In genomic region chr6:145573250-145574013, GRCm38 (mm10) we compare ENCODE assay signal across 24 mouse cellular contexts. TPM values are rescaled to one million over a fixed set of nuclear protein-coding genes. Genes with fewer than 3 reads are reported as not detected.
DNase-seq lines count a peak whose midpoint lies in the region; ATAC-seq lines count a peak whose summit lies in the region.
"Had no signal": no experiment of that assay in that cellular context is flagged by ENCODE, and none has a peak within 500 bp of the region (broad histone marks: within the 10 kb centered on the region; RNA-seq: fewer than 3 reads in every experiment).

No protein-coding gene starts in this region.

- peak; percentile 16 for DNase-seq in lung, postnatal 10 days
- DNase-seq in lung, postnatal 36 days = no peak
- peak; percentile 85 for DNase-seq in cerebellum, adult 11-12 months
- DNase-seq in cerebellum, adult 9-11 months = peak; percentile 86
- DNase-seq in adrenal gland, adult 18-20 months (ENCODE audit: low spot score in 2 of 2) = no peak
- no peak for DNase-seq in layer of hippocampus, postnatal 14 days (ENCODE audit: low spot score in 2 of 2)
- no peak for DNase-seq in gastrocnemius, postnatal 4 days (ENCODE audit: low spot score in 2 of 2)
- DNase-seq: adrenal gland, adult 2 months; B cell, adult 2 months; gastrocnemius, adult 2 months; kidney, postnatal 4 days; liver, postnatal 0 days; lung, postnatal 4 days; right cerebral cortex, postnatal 25 days; spleen, adult 18-20 months had no signal

- peak; percentile 26; the same call in 1 of the 2 replicates for ATAC-seq in megakaryocyte, adult 5-6 weeks (ENCODE audit: poor library complexity, severe bottlenecking)
- ATAC-seq: hindbrain, embryonic 16.5 days; intestine, postnatal 0 days; liver, postnatal 0 days; Patski had no signal

RNA-seq across cellular contexts. Expression of gene Lmntd1, which starts 40.7 kb away (rescaled TPM):
- not detected in 2 replicates for total RNA-seq in megakaryocyte, adult 5-6 weeks (2015)
- total RNA-seq in megakaryocyte, adult 5-6 weeks (2017) = not detected in 2 replicates
- under 1 TPM; 0.51 to 0.66 TPM for total RNA-seq in adrenal gland, adult 18-20 months (2021)
- total RNA-seq in layer of hippocampus, postnatal 14 days (2021) = 1 to 10 TPM; 1.5 to 2.0 TPM
- under 1 TPM; 0.56 to 0.57 TPM for total RNA-seq in gastrocnemius, postnatal 4 days (2021)
- total RNA-seq: hematopoietic stem cell, adult 5-6 weeks; monocyte, adult 5-6 weeks had no signal

RNA-seq across cellular contexts. Expression of gene Tuba3b, which starts 42.1 kb away (rescaled TPM):
- not detected in 2 replicates for total RNA-seq in megakaryocyte, adult 5-6 weeks (2015)
- not detected in 2 replicates for total RNA-seq in megakaryocyte, adult 5-6 weeks (2017)
- not detected for total RNA-seq in adrenal gland, adult 18-20 months (2021)
- total RNA-seq in layer of hippocampus, postnatal 14 days (2021) = not detected
- not detected for total RNA-seq in gastrocnemius, postnatal 4 days (2021)
- total RNA-seq: adrenal gland, adult 2 months; CH12.LX; G1E; gastrocnemius, adult 2 months; hematopoietic stem cell, adult 5-6 weeks; layer of hippocampus, postnatal 10 days; monocyte, adult 5-6 weeks had no signal

Comparison
In these comparisons a context has a peak if more than half of its experiments do, and no peak if none do; other contexts are left out.
1. DNase-seq: peak in lung, postnatal 10 days (single experiment), cerebellum, adult 11-12 months (single experiment) and cerebellum, adult 9-11 months (single experiment); none in lung, postnatal 36 days (single experiment), adrenal gland, adult 18-20 months (0 of 2), layer of hippocampus, postnatal 14 days (0 of 2) and gastrocnemius, postnatal 4 days (0 of 2).